Mouse (Mus musculus): ENCODE measurements around the gene Scd1. TPM values are rescaled to one million over a fixed set of nuclear protein-coding genes. Genes with fewer than 3 reads are reported as not detected.

Gene Scd1
- polyA plus RNA-seq, 1 experiment from 2014 or later: 5.3 TPM

DNA sequence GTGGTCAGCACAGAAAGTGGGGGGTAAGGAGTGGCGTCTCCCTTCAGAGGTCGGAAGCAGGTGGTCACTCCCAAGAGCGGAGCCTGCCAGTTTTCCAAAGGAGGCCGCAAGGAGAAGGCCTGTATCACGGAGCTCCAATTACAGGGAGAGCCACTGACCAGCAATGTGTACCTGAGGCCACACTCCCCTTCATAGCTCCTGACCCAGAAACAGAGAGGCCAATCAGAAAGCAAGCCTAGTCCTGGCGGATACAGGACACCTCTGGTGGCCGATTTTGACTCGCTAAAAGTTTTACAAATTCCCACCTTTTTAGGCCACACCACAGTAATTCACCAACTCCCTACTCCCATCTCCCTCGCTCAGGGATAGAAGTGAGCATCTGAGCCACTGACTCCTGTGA is 10.9 kb upstream of the Scd1 start:
- H3K4me1 ChIP-seq: no peaks in the 10 kb centered on the region

DNA sequence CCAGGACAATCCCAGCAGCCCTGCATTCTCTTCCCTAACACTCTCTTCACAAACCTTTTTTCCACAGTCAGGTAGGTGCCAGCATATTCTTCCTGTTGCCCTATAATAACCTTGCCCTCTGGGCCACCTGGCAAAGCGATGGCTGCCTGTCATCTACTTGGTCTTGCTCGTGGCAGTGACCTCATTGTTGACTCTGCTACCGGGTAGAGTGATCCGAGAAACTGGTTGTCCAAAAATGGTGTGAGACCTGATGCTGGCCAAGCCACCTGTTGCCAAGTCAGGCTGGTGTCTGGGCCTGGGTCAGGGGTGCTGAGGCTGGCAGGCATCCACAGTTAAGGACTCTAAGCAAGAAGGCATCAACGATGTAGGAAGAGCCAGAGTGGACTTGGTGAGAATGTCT is 10.4 kb upstream of the Scd1 start:
- H3K9ac ChIP-seq: no peak overlapping the region

More for the DNA sequence above, 10.9 kb upstream of the Scd1 start:
- Histone ChIP-seq H3K9ac (no peak overlapping the region), H3K4me2 (no peak overlapping the region), H3K4me3 (replicated peaks) (no peak overlapping the region), H3K9me3 (no peaks in the 10 kb centered on the region), H3K27me3 (replicated peaks) (no peaks in the 10 kb centered on the region), H3K36me3 (no peaks in the 10 kb centered on the region), H3K27ac (no peak overlapping the region)
- no peak for ATAC-seq (ENCODE audit: insufficient read depth, low FRiP score, low read depth)
- WGBS: 67% methylated on average over 9 of the region's 9 CpGs

DNA sequence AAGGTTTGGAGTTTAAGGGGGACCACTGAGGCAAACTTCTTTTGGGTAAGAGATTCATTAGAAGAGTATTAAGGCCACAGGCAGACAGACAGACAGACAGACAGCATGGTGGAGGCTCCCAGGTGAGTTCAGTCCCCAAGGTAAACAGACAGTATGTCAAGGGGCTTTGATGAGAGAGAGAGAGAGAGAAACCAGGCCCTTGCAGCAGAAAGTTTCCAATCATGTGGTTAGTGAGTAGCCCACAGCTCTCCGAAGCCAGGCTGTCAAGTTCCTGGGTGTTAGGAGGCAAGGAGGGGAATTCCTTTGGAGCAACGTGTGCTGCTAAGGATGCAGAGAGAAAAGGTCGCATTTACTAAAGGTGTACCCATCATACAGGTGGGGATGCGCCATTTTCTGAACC is 9.8 kb upstream of the Scd1 start:
- Histone ChIP-seq H3K36me3 (no peaks in the 10 kb centered on the region), H3K27ac (no peak overlapping the region), H3K4me2 (no peak overlapping the region), H3K9me3 (no peaks in the 10 kb centered on the region), H3K27me3 (replicated peaks) (no peaks in the 10 kb centered on the region), H3K4me3 (replicated peaks) (no peak overlapping the region), H3K9ac (no peak overlapping the region), H3K4me1 (no peaks in the 10 kb centered on the region)
- 60% methylated on average over 4 of the region's 4 CpGs for WGBS
- no peak for ATAC-seq (ENCODE audit: insufficient read depth, low FRiP score, low read depth)

More for the DNA sequence above, 10.4 kb upstream of the Scd1 start:
- Histone ChIP-seq H3K36me3 (no peaks in the 10 kb centered on the region), H3K9me3 (no peaks in the 10 kb centered on the region), H3K27me3 (replicated peaks) (no peaks in the 10 kb centered on the region), H3K4me2 (no peak overlapping the region), H3K4me3 (replicated peaks) (no peak overlapping the region), H3K27ac (no peak overlapping the region), H3K4me1 (no peaks in the 10 kb centered on the region)
- WGBS: 78% methylated on average over 5 of the region's 5 CpGs
- ATAC-seq (ENCODE audit: insufficient read depth, low FRiP score, low read depth): no peak

DNA sequence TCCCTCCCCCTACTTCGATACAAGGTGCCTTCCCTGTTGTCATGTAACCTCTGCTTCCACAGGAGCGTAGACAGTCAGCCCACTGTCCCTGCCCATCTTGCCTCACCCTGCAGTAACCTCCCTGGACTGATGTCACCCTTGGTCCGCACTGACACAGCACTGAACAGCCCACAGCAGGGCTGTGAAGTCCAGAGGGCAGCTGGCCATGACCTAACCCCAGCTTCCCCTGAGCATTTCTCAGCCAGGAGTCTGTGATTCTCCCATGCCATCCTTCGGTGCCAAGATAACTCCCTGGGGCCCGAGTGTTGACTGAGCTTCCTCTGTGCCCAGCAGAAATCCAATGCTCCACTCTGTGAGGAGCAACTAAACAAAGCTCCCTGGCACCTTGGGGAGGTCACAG is 8.6 kb upstream of the Scd1 start:
- Histone ChIP-seq H3K27me3 (replicated peaks) (no peaks in the 10 kb centered on the region), H3K4me1 (no peaks in the 10 kb centered on the region), H3K9me3 (no peaks in the 10 kb centered on the region), H3K9ac (no peak overlapping the region), H3K4me2 (no peak overlapping the region), H3K4me3 (replicated peaks) (no peak overlapping the region), H3K36me3 (no peaks in the 10 kb centered on the region), H3K27ac (no peak overlapping the region)
- ATAC-seq (ENCODE audit: insufficient read depth, low FRiP score, low read depth): no peak
- 77% methylated on average over 5 of the region's 5 CpGs for WGBS

DNA sequence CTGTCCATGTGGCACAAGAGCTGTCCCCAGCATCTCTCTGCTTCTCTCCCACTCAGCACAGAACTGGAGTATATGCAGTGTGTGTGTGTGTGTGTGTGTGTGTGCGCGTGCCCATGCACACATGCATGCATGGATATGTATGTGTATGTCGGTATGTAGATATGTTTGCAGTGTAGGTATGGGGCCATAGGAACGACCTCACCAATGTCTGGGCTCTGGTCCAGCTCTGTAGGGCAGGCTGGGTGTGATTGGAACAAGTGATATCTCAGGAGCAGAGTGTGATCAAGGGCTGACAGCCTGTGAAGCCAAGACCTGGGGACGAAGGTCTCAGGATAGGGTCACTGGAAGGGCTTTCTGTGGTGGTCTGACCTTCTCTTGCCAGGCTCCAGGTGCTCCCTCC is 7.8 kb upstream of the Scd1 start:
- no peaks in the 10 kb centered on the region for H3K36me3 ChIP-seq
- no peak overlapping the region for H3K27ac ChIP-seq
- H3K4me1 ChIP-seq: no peaks in the 10 kb centered on the region
- no peak overlapping the region for H3K4me2 ChIP-seq
- H3K9me3 ChIP-seq: no peaks in the 10 kb centered on the region
- 75% methylated on average over 5 of the region's 5 CpGs for WGBS
- H3K4me3 ChIP-seq (replicated peaks): no peak overlapping the region
- no peak for ATAC-seq (ENCODE audit: insufficient read depth, low FRiP score, low read depth)
- no peaks in the 10 kb centered on the region for H3K27me3 ChIP-seq (replicated peaks)
- no peak overlapping the region for H3K9ac ChIP-seq

DNA sequence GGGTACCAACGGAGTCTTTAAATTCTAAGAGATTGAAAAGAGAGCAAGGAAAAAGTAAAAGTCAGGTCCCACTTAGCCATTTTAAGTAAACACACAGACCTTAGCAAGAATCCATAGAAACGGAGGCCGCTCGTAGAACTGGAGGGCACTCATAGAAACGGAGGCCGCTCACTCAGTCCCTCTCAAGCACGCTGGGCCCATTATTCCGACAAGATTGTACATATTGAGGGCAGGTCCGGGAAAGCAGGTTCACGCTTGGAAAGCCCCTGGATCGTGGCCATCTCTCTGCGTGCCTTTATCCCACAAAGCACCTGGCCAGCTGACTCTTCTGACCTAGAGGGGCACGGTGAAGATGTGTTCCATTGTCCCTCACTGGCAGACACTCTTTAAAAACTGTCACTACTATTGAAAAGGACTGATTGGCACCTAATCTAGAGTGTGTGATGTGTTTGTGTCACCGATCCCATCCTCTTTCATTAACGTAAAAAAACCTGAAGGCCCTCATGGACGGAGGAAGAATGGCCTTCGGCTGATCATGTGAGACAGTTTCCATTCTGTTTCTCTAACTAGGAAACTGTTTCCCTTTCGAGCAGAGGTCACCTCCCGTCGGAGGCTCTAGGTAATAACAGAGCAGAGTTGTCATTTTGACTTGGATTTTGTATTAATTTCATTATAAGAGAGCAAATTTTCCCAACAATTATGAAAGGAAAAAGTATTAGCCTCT is 2.8 kb upstream of the Scd1 start:
- Histone ChIP-seq H3K4me2 (no peak overlapping the region), H3K9ac (no peak overlapping the region), H3K27me3 (replicated peaks) (no peaks in the 10 kb centered on the region), H3K9me3 (no peaks in the 10 kb centered on the region), H3K4me1 (peaks cover 7% of the 10 kb centered on the region), H3K36me3 (no peaks in the 10 kb centered on the region), H3K27ac (no peak overlapping the region), H3K4me3 (replicated peaks) (no peak overlapping the region)
- no peak for ATAC-seq (ENCODE audit: insufficient read depth, low FRiP score, low read depth)
- WGBS: 87% methylated on average over 20 of the region's 20 CpGs

DNA sequence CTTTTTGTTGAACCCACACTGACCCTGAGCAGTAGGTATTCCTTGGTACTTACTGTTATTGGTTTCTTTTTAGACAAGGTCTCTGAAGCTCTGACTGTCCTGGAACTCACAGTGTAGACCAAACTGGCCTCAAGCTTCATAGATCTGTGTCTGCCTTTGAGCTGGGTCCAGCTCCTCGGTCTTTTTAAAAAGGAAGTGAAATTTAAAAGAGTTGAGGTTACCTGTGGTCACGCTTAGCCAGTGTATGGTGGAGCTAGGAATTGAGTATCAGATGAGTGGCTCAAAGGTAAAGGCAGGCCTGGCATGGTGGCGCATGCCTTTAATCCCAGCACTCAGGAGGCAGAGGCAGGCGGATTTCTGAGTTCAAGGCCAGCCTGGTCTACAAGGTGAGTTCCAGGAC is 916 bp upstream of the Scd1 start:
- Histone ChIP-seq H3K4me3 (replicated peaks) (peak overlapping the region; percentile 47), H3K27me3 (replicated peaks) (no peaks in the 10 kb centered on the region), H3K36me3 (no peaks in the 10 kb centered on the region), H3K9me3 (no peaks in the 10 kb centered on the region), H3K4me1 (peaks cover 7% of the 10 kb centered on the region), H3K9ac (no peak overlapping the region), H3K27ac (no peak overlapping the region), H3K4me2 (peak overlapping the region; percentile 89)
- 73% methylated on average over 4 of the region's 4 CpGs for WGBS
- ATAC-seq (ENCODE audit: insufficient read depth, low FRiP score, low read depth): no peak

DNA sequence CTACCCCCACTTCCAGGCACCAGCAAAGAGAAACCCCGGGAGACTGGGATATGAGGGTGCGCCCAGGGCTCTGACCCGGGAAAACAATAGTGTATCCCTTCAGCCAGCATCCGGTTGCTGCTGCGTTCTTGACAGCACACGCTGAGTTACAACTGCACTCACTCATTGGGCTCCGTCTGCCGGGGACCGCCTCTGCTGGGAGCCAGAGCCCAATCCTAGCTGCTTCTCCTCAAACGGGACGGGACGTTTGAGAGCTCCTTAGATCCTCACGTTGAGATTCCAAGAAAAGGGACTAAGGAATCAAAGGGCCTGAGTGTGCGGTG is 505 bp upstream of the Scd1 start:
- WGBS: under 1% methylated on average over 14 of the region's 14 CpGs
- no peaks in the 10 kb centered on the region for H3K36me3 ChIP-seq
- H3K4me3 ChIP-seq (replicated peaks): peak overlapping the region; percentile 47
- no peaks in the 10 kb centered on the region for H3K27me3 ChIP-seq (replicated peaks)
- peak overlapping the region; percentile 89 for H3K4me2 ChIP-seq
- no peaks in the 10 kb centered on the region for H3K9me3 ChIP-seq
- peak overlapping the region; percentile 12; the same call in 1 of the 2 replicates for H3K9ac ChIP-seq
- peak; percentile 77; the same call in 1 of the 2 replicates for ATAC-seq (ENCODE audit: insufficient read depth, low FRiP score, low read depth)
- peak overlapping the region; percentile 63 for H3K27ac ChIP-seq
- peaks cover 7% of the 10 kb centered on the region for H3K4me1 ChIP-seq

DNA sequence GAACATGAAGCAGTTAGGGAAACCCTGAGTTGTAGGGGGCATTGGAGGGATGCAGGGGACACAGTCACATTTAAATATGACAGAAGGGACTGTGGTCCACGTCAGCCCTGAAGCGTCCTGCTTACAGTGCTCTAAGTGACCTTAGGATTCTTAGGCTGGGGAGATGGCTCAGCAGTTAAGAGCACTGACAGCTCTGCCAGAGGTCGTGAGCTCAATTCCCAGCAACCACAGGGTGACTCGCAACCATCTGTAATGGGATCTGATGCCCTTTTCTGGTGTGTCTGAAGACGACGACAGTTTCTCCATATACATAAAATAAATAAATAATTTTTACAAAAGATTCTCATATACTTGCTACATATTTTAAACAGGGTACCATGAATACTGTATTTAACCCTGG is 4.1 kb downstream of the Scd1 start:
- H3K27ac ChIP-seq: no peak overlapping the region
- H3K4me1 ChIP-seq: peaks cover 7% of the 10 kb centered on the region
- H3K9ac ChIP-seq: no peak overlapping the region
- WGBS: 78% methylated on average over 6 of the region's 6 CpGs
- no peaks in the 10 kb centered on the region for H3K36me3 ChIP-seq
- H3K9me3 ChIP-seq: no peaks in the 10 kb centered on the region
- H3K4me2 ChIP-seq: no peak overlapping the region
- no peaks in the 10 kb centered on the region for H3K27me3 ChIP-seq (replicated peaks)
- ATAC-seq (ENCODE audit: insufficient read depth, low FRiP score, low read depth): no peak
- no peak overlapping the region for H3K4me3 ChIP-seq (replicated peaks)

DNA sequence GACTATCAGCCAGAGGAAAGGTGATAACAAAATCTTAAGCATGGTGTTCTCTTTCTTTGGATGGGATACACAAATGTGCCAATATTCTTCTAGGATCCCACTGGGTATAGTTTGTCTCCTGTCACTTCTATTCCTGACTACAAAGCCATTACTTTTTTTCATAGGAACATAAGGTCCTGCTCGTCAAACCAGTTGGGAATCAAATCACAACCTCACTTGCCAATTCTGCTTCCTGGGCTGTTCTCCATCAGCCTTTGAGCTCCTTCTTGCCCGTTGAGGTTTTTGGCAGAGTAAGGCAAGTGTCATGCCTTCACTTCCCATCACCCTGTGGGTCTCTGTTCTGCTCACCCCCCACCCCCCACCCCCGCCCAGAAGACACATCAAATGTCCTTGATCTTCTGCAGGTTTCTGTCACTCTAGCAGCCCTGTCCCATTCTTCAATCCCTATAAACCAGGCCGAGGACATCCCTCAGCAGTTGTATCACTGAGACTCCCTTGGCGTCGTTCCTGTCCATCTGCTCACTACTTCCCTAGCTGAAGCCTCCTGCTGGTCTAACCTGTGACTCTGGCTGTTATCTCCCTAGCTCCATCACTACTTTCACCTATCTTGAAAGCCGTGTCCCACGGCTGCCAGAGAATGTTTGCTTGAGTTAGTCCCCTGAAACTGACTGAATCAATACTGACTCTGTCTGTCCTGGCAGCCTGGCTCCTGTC is 7.0 kb downstream of the Scd1 start:
- 0 out of 2 replicates have a peak, but pooled peaks cover 2% of the 10 kb centered on the region for H3K36me3 ChIP-seq
- WGBS: 75% methylated on average over 8 of the region's 8 CpGs
- no peak overlapping the region for H3K4me2 ChIP-seq
- H3K4me1 ChIP-seq: no peaks in the 10 kb centered on the region
- no peaks in the 10 kb centered on the region for H3K9me3 ChIP-seq
- no peak for ATAC-seq (ENCODE audit: insufficient read depth, low FRiP score, low read depth)
- H3K9ac ChIP-seq: no peak overlapping the region
- no peak overlapping the region for H3K27ac ChIP-seq
- H3K4me3 ChIP-seq (replicated peaks): no peak overlapping the region
- H3K27me3 ChIP-seq (replicated peaks): no peaks in the 10 kb centered on the region

DNA sequence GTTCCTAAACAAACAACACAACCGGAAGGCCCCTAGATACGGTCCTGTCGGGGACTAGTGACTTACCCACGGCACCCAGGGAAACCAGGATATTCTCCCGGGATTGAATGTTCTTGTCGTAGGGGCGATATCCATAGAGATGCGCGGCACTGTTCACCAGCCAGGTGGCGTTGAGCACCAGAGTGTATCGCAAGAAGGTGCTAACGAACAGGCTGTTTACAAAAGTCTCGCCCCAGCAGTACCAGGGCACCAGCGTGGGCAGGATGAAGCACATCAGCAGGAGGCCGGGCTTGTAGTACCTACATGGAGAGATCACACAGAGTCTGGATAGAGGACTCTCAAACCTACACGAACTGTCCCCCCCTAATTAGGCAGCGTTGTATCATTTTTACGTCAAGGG is 7.6 kb downstream of the Scd1 start:
- Histone ChIP-seq H3K9ac (no peak overlapping the region), H3K27me3 (replicated peaks) (no peaks in the 10 kb centered on the region), H3K36me3 (0 out of 2 replicates have a peak, but pooled peaks cover 2% of the 10 kb centered on the region), H3K4me3 (replicated peaks) (no peak overlapping the region), H3K4me1 (no peaks in the 10 kb centered on the region), H3K27ac (no peak overlapping the region), H3K9me3 (no peaks in the 10 kb centered on the region), H3K4me2 (no peak overlapping the region)
- no peak for ATAC-seq (ENCODE audit: insufficient read depth, low FRiP score, low read depth)
- 86% methylated on average over 18 of the region's 18 CpGs for WGBS

DNA sequence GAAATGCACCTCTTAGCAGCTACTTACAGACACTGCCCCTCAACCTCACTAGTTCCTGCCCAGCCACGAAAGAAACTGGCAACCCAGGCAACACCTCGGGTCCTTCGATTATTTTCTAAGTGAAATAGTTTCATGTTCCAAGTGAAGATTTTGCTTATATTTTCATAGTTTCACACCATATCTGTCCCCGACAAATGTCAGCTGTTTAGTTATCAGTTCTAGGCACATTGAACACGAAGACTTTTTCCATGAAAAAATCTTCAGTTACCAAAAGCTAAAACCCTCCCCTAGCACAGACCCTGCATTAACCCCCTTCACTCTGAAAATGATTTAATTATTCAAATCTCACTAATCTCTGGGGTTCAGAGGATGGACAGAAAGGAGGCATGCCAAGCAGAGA is 10.9 kb downstream of the Scd1 start:
- Histone ChIP-seq H3K4me3 (replicated peaks) (no peak overlapping the region), H3K27ac (no peak overlapping the region), H3K9ac (no peak overlapping the region), H3K36me3 (0 out of 2 replicates have a peak, but pooled peaks cover 2% of the 10 kb centered on the region), H3K9me3 (no peaks in the 10 kb centered on the region), H3K27me3 (replicated peaks) (no peaks in the 10 kb centered on the region), H3K4me1 (no peaks in the 10 kb centered on the region), H3K4me2 (no peak overlapping the region)
- no peak for ATAC-seq (ENCODE audit: insufficient read depth, low FRiP score, low read depth)
- WGBS: 78% methylated on average over 5 of the region's 5 CpGs

All from stomach, embryonic 15.5 days (tissue).